Mouse (Mus musculus): Measurements from ENCODE around the gene Sept11.
A peak's percentile ranks its signal among the peaks of the same experiment; 100 is the strongest.

Gene Sept11

DNA sequence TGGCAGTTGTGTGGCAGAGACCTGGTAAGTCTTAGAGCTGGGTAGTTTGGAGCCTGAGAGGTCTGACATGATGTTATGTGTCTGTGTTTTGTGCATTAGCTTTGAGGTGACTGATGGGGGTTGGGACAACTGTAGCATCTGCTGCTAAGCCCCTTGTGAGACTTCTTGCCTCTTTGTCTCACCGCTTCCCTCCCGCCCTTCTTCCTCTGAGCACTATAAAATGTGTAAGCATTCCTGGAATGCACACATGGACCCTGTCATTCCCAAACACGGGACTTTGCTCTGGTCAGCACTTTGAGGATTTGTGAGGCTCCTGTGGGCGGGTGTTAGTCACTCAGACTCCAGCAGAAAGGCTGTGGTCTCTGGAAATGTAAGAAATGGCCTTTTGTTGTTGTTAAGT, 36.7 kb downstream of the Sept11 start:
- DNase-seq = peak; percentile 16

DNA sequence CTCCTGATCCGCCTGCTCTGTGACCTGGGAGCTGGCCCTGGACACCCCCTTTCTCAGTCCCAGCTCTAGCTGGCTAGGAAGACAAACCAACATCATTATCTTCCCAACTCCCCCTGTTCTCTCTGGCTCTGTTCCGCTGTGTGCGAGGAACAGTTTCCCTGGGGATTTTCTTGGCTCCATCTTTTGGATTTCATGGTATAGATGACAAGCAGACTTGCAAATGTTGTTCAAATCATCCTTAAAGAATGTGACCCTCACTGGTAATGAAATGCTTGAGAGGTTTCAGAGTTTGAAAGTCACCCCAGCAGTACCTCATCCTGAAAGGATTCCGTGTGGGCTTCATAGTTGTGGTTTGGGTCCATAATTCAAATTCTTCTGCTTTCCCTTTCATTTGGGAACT, 38.2 kb downstream of the Sept11 start:
- no peak for DNase-seq

DNA sequence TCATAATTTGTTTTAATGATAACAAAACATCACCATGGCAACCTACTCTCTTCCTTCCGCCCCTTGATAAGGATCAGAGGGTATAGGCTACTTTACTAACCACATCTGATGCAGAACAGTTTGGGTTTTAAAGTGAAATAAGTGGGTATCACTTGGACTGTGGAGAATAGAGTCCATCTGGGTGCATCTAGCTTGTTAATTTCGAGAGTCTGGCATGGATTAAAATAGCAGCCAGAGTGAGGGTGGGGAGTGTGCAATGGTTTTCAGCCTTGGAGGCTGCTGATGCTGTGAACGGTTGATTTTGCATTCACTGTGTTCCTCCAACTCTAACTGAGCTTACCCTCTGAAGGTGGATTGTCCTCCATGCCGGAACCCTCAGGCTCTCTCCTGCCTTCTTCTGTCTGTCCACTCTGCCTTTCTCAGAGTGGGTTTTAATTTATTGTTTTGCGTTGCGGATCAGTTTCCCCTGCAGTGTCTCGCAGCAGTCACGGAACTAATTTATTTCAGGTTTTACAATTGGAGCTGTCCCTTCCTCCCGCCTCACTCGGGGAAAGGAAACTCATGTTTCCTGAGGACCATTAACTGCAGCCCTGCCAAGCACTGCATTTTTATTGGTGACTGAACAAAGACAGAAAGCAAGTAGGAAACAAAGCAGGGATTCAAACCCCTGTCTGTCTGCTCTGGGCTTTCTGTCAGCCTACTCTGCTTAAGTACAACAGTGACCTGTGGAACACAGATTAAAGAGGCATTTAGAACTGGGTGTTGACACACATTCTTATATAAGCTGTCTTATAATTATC, 40.4 kb downstream of the Sept11 start:
- no peak for DNase-seq

- no peak for DNase-seq
These were observed 42.3 kb downstream of the Sept11 start for GRCm38 (mm10) chr5:93135368-93136107.

DNA sequence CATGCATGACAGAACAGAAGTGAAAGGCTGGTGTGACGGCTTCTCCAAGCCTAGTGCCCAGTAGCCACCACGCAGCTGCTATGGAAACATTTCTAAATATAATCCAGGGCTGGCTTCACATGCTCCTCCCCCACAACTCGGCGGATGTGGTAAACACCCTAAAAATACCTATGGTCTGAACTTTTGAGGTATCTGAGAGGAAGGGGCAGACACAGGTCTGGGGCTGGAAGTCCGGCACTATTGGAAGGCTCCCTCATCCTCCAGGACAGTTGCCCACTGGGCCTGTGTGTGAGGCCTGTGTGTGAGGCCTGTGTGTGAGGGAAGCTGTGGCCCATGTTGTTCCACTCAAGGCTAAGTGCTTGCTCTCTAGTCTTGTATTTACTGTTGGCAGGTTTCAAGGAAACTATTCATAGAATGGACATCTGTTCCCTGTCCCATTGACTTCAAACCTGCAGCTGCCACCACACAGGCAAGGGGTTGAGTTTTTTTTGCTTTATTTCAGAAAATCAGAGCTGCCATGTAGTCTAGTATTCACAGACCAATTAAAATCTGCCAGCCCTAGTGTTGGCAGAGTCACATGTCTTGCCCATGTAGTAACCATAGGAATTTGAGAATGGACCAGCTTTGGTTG, 43.8 kb downstream of the Sept11 start:
- DNase-seq = no peak

DNA sequence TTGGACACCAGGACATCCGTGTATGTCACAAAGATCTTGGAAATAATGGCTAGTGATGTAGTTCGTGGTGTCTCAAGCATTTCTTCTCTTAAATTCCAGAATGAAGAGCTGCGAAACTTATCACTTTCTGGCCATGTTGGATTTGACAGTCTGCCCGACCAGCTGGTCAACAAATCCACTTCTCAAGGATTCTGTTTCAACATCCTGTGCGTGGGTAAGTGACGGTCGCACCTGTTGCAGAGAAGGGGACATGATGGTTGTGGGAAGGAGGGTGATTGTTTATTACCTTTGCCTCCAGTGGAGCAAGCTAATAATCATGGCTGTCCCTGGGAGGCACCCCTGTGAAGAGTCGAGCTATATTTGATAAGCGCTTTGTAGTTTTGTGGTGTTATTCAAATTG, 46.1 kb downstream of the Sept11 start:
- no peak for DNase-seq

- DNase-seq = no peak
These were observed 47.5 kb downstream of the Sept11 start for GRCm38 (mm10) chr5:93140747-93141146.

GRCm38 (mm10) chr5:93143360-93144091, 50.3 kb downstream of the Sept11 start:
- no peak for DNase-seq

- no peak for DNase-seq
These were observed 51.6 kb downstream of the Sept11 start for GRCm38 (mm10) chr5:93144874-93145273.

- DNase-seq = no peak
These were observed 52.3 kb downstream of the Sept11 start for GRCm38 (mm10) chr5:93145504-93145903.

DNA sequence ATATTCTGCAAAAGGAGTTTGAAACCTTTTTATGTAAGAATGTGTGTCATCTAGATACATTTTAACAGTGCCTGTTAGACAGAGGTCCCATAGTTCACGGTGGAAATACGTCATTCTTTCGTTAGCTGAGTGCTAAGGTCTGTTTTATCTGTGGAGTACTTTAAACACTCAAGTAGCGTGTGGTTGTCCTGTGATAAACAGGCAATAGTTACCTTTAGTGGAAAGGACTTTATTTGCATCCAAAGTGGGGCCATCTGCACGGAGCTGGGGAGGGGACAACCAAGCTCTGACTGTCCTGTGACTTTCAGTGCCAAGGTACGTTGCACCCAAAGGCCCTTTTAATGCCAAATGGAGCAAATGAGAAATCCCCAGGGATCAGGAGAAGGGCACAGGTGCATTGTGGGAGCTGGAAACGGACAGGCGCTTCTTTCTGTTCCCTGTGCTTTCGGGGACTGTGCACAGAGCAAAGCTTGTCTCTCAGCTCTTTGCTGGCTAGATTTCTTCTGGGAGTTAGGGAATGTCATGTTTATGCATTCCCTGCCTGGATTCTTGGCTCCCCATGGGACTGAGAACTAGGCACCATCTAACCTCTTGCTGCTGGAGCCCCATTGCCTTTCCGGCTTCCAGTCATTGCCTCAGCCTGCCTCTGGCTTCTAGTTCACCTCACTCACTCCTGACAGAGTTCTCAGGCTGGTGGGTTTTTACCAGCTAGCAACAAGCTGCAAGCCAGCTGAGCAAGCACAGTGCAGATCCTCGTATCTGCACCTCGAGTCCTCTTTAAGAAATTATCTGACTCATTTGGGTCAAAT, 56.9 kb downstream of the Sept11 start:
- no peak for DNase-seq

- no peak for DNase-seq
These were observed 58.7 kb downstream of the Sept11 start for GRCm38 (mm10) chr5:93151985-93152384.

- no peak for DNase-seq
These were observed 59.2 kb downstream of the Sept11 start for GRCm38 (mm10) chr5:93152451-93152850.

GRCm38 (mm10) chr5:93154401-93154800, 61.2 kb downstream of the Sept11 start:
- DNase-seq = no peak

- DNase-seq = peak; percentile 71
These were observed 70.3 kb downstream of the Sept11 start for GRCm38 (mm10) chr5:93163541-93163940.

DNA sequence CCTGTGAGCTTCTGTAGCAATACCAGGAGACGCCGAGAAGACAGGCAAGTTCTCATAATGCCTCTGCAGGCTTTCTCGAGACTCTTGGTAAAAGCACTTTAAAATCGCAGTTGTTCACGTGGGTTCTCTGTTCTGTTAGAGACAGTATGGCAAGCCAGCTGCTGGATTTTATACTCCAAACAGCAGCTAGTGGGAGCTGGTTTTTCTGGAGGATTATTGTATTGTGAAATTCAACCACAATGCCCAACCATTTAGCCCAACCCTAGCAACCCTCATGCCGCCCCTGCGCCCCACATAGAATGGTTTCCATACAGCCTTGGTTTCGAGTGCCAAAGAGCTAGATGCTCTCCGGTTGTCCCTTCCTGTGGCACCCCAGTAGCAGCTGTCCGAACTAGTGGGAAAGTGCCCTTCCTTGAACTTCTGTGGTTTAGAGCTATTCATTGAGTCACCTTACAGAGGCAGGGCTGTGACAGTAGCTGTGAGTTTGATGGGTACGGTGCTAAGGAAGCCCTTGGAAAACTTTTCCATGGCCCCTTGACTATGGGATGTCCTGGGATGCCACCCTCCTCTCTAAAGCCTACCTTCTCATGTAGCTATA, 74.8 kb downstream of the Sept11 start:
- DNase-seq = no peak

- DNase-seq = no peak
These were observed 75.4 kb downstream of the Sept11 start for GRCm38 (mm10) chr5:93168654-93169053.

- DNase-seq = no peak
These were observed 78.2 kb downstream of the Sept11 start for GRCm38 (mm10) chr5:93171420-93171819.

GRCm38 (mm10) chr5:93172536-93172935, 79.3 kb downstream of the Sept11 start:
- DNase-seq = no peak

DNA sequence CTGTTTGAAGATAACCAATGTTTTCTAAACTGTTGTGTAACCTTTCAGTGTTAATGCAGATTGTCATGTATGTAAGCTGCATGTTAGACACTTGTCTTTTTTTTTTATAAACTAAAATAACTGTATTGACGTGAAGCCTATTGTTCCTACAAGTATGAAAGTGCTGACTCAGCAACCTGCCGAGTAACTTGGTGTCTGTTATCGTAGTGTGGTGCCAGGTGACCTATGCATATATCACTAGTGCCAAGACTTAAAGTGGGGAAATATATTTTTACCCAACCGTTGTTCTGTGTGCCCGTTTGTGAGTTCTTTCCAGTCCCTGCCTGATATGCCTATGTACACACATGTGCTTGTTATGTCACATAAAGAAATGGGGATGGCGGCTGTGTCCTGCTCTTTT, 81.4 kb downstream of the Sept11 start:
- DNase-seq = no peak

DNA sequence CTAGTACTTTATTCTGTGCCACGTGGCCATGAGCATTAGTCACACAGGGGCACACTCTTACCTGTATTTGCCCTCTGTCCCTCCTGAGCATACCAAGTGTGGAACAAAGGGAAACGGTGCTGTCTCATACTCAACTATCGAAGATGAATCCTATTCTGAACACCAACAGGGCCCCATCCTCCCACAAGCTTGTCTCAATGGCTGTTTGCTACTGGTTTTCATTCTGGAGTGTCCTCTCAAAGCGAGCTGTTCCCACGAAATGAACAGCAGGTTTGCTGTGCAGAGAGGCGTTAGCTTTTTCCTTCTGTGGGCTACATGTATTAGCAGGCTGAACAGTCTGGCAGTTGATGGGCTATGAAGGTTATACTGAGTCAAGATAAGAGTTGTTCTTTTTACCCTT, 85.4 kb downstream of the Sept11 start:
- no peak for DNase-seq

GRCm38 (mm10) chr5:93180252-93180651, 87.0 kb downstream of the Sept11 start:
- DNase-seq = peak; percentile 38
